Mouse (Mus musculus) thymus, adult 2 months (tissue): ENCODE data around the gene Pgam1. TPM values are rescaled to one million over a fixed set of nuclear protein-coding genes. Genes with fewer than 3 reads are reported as not detected.
A peak's percentile ranks its signal among the peaks of the same experiment; 100 is the strongest.

ENCODE experiments used
- DNase-seq: peaks from one replicate; pipeline ENCODE4 v3.0.0; 2021
- H3K27ac ChIP-seq: fragments of 200-500 bp; 2 replicates; pipeline ENCODE4 v1.5.1; 2012; ENCODE audit warnings: low read length, control low read depth; ENCODE audit not compliant: control insufficient read depth, insufficient read depth
- H3K27me3 ChIP-seq: fragments of 200-500 bp; 2 replicates; pipeline ENCODE4 v1.6.1; 2012; ENCODE audit warnings: mild to moderate bottlenecking, low read length, moderate library complexity, mixed read lengths; ENCODE audit not compliant: control insufficient read depth, insufficient read depth
- H3K36me3 ChIP-seq: fragments of 200-500 bp; 2 replicates; pipeline ENCODE4 v1.6.1; 2012; ENCODE audit warnings: mild to moderate bottlenecking, low read length, moderate library complexity; ENCODE audit not compliant: control insufficient read depth, insufficient read depth
- H3K4me1 ChIP-seq: fragments of 200-500 bp; replicated peaks from 2 replicates; pipeline ENCODE4 v1.6.1; 2012; ENCODE audit warnings: low read length; ENCODE audit not compliant: control insufficient read depth, insufficient read depth
- H3K4me3 ChIP-seq: fragments of 200-500 bp; 2 replicates; pipeline ENCODE4 v1.5.1; 2012; ENCODE audit warnings: mild to moderate bottlenecking, low read length, control low read depth, moderate library complexity; ENCODE audit not compliant: control insufficient read depth, insufficient read depth
- CTCF ChIP-seq: fragments of 200-500 bp; IDR thresholded peaks from 2 replicates; pipeline ENCODE4 v1.5.1; 2012; ENCODE audit warnings: mild to moderate bottlenecking, control low read depth, low read length, moderate library complexity, borderline replicate concordance; ENCODE audit not compliant: control insufficient read depth, poor library complexity, insufficient read depth; ENCODE audit errors: extremely low read depth
- POLR2A ChIP-seq: fragments of 200-500 bp; IDR thresholded peaks from 2 replicates; pipeline ENCODE4 v1.6.1; 2012; ENCODE audit warnings: mild to moderate bottlenecking, low read length, control low read depth, moderate library complexity; ENCODE audit not compliant: control insufficient read depth, poor library complexity, insufficient read depth; ENCODE audit errors: extremely low read depth
- WGBS: fragments of 180-500 bp; shearing (Covaris S2); methylation state at CpG from one replicate; pipeline ENCODE4 v1.1.7; 2018; 5-methylcytosine and 5-hydroxymethylcytosine counted together
- polyA plus RNA-seq: library from polyadenylated mRNA; depleted of rRNA; stranded (reverse); fragments of >200 nt; gene quantifications from 2 replicates; pipeline ENCODE4 v1.2.3, GENCODE M21; 2012

The Pgam1 gene
- polyA plus RNA-seq, 1 experiment, result 187 TPM

- Histone ChIP-seq H3K4me3 (no peak overlapping the region), H3K4me1 (peaks cover 21% of the 10 kb centered on the region), H3K27me3 (no peaks in the 10 kb centered on the region), H3K27ac (no peak overlapping the region), H3K36me3 (no peaks in the 10 kb centered on the region)
- TF ChIP-seq CTCF (no peak), POLR2A (no peak)
- WGBS, result 80% methylated on average over 4 of the region's 4 CpGs
- DNase-seq, result peak; percentile 21
Observed at GRCm38 (mm10) chr19:41898860-41899259, 12.9 kb upstream of the Pgam1 start.

DNA sequence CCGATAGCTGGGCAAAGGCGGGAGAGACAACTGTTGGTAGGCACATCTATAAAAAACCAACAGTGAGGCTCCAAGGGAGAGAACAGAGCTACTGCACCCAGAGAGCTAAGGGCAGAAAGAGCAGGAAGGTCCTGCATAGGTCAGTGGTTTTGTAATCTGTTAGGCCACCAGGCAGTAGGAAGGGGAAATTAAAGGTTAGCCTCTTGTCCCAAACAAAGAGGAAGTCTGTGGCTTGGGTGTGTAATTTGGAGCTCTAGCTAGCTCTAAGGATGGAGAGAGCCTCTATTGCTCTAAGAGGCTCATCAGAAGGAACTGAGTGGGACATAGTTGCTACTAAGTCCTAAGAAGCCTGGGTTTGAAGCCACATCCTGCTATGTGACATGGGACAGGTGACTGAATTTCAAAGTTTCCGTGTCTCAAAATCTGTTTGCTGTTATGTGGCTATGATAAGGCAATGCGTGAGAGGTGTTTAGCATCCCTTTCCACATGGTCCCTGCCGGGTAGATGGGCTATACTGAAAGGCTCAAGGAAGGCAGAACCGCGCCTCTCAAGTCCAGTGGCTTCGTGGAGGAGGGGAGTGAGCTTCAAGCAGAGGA, 11.1 kb upstream of the Pgam1 start:
- Histone ChIP-seq H3K4me3 (no peak overlapping the region), H3K4me1 (peaks cover 14% of the 10 kb centered on the region), H3K36me3 (no peaks in the 10 kb centered on the region), H3K27me3 (no peaks in the 10 kb centered on the region), H3K27ac (peak overlapping the region; percentile 24; the same call in 1 of the 2 replicates)
- DNase-seq, result no peak
- TF ChIP-seq CTCF, result no peak
- no peak for TF ChIP-seq POLR2A
- WGBS, result 17% methylated on average over 8 of the region's 8 CpGs

GRCm38 (mm10) chr19:41901696-41902095, 10.0 kb upstream of the Pgam1 start:
- 6% methylated on average over 2 of the region's 2 CpGs for WGBS
- peak; percentile 54 for DNase-seq
- Histone ChIP-seq H3K27ac (peak overlapping the region; percentile 12; the same call in 1 of the 2 replicates), H3K4me1 (peaks cover 13% of the 10 kb centered on the region), H3K27me3 (no peaks in the 10 kb centered on the region), H3K36me3 (no peaks in the 10 kb centered on the region), H3K4me3 (no peak overlapping the region)
- no peak for TF ChIP-seq POLR2A
- no peak for TF ChIP-seq CTCF

DNA sequence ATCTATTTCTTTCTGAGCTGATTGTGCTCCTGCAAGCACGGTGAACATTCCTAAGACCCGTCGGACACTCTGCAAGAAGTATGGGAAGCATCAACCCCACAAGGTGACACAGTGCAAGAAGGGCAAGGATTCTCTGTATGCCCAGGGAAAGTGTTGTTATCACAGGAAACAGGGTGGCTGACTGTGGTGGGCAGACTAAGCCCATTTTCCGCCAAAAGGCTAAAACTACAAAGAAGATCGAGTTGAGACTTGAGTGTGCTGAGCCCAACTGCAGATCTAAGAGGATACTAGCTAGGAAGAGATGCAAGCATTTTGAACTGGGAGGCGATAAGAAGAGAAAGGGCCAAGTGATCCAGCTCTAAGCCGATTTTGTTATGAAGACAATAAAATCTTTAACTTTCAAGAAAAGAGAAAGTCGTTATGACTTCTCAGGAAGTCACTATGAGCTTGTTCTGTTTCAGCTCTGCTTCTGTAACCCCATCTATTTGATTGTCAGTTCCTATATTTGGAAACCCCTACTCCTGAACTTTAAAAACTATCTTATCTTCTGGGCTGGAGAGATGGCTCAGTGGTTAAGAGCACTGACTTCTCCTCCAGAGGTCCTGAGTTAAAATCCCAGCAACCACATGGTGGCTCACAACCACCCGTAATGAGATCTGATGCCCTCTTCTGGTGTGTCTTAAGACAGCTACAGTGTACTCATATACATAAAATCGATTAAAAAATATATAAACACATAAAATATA, 8.7 kb upstream of the Pgam1 start:
- WGBS, result 31% methylated on average over 10 of the region's 10 CpGs
- no peak for DNase-seq
- Histone ChIP-seq H3K36me3 (no peaks in the 10 kb centered on the region), H3K27me3 (no peaks in the 10 kb centered on the region), H3K27ac (no peak overlapping the region), H3K4me3 (no peak overlapping the region), H3K4me1 (peaks cover 13% of the 10 kb centered on the region)
- no peak for TF ChIP-seq POLR2A
- TF ChIP-seq CTCF, result no peak

DNA sequence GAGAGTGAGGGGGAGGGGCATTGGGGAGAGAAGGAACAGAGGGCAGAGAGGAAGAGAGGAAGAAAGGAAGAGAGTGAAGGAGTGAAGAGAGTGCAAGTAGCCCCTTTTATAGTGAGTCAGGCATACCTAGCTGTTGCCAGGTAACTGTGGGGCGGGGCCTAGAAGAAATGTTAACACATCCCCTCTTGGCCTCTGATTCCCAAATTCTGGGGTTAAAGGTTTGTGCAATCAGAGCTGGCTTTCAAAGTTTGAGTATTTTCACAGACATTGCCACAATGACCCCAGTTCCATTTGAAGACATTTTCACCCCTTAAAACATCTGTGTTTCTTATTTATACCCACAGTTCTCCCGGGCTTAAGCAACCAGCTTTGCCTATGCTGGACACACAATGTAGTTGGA, 6.5 kb upstream of the Pgam1 start:
- no peak for TF ChIP-seq POLR2A
- no peak for TF ChIP-seq CTCF
- no peaks in the 10 kb centered on the region for H3K27me3 ChIP-seq
- WGBS, result 96% methylated on average over 2 of the region's 2 CpGs
- H3K36me3 ChIP-seq, result no peaks in the 10 kb centered on the region
- no peak overlapping the region for H3K27ac ChIP-seq
- peaks cover 13% of the 10 kb centered on the region for H3K4me1 ChIP-seq
- no peak for DNase-seq
- no peak overlapping the region for H3K4me3 ChIP-seq

- H3K4me3 ChIP-seq, result no peak overlapping the region
Observed at GRCm38 (mm10) chr19:41906311-41907078, 5.2 kb upstream of the Pgam1 start.

More at GRCm38 (mm10) chr19:41906311-41907078, 5.2 kb upstream of the Pgam1 start:
- Histone ChIP-seq H3K27ac (no peak overlapping the region), H3K27me3 (no peaks in the 10 kb centered on the region), H3K36me3 (no peaks in the 10 kb centered on the region), H3K4me1 (peaks cover 9% of the 10 kb centered on the region)
- WGBS, result 69% methylated on average over 6 of the region's 6 CpGs
- TF ChIP-seq POLR2A (no peak), CTCF (no peak)
- DNase-seq, result no peak
